Mouse (Mus musculus): ENCODE measurements around the gene Sgpp1. TPM values are rescaled to one million over a fixed set of nuclear protein-coding genes. Genes with fewer than 3 reads are reported as not detected.

Sgpp1 gene
- polyA plus RNA-seq, 1 experiment from 2014 or later: 8.0 TPM

GRCm38 (mm10) chr12:75681101-75681500 is 54.4 kb downstream of the Sgpp1 start:
- Histone ChIP-seq H3K36me3 (no peaks in the 10 kb centered on the region), H3K27me3 (no peaks in the 10 kb centered on the region), H3K9me3 (no peaks in the 10 kb centered on the region), H3K4me1 (replicated peaks) (no peaks in the 10 kb centered on the region), H3K27ac (replicated peaks) (no peak overlapping the region), H3K4me2 (no peak overlapping the region), H3K9ac (no peak overlapping the region), H3K4me3 (no peak overlapping the region)
- 85% methylated on average over 4 of the region's 4 CpGs for WGBS
- ATAC-seq (ENCODE audit: low read depth): no peak

- Histone ChIP-seq H3K4me1 (replicated peaks) (no peaks in the 10 kb centered on the region), H3K9me3 (no peaks in the 10 kb centered on the region), H3K9ac (no peak overlapping the region), H3K4me3 (no peak overlapping the region), H3K4me2 (no peak overlapping the region), H3K36me3 (no peaks in the 10 kb centered on the region), H3K27me3 (no peaks in the 10 kb centered on the region), H3K27ac (replicated peaks) (no peak overlapping the region)
- WGBS: 96% methylated on average over 4 of the region's 4 CpGs
- no peak for ATAC-seq (ENCODE audit: low read depth)
Measured at GRCm38 (mm10) chr12:75678393-75678792, 57.1 kb downstream of the Sgpp1 start.

GRCm38 (mm10) chr12:75672630-75673029 is 62.9 kb downstream of the Sgpp1 start:
- H3K27me3 ChIP-seq: no peaks in the 10 kb centered on the region
- no peak for ATAC-seq (ENCODE audit: low read depth)
- no peak overlapping the region for H3K27ac ChIP-seq (replicated peaks)
- no peak overlapping the region for H3K4me3 ChIP-seq
- no peaks in the 10 kb centered on the region for H3K36me3 ChIP-seq
- peaks cover 17% of the 10 kb centered on the region for H3K4me1 ChIP-seq (replicated peaks)
- WGBS: 91% methylated on average over 4 of the region's 4 CpGs
- H3K4me2 ChIP-seq: no peak overlapping the region
- no peak overlapping the region for H3K9ac ChIP-seq
- H3K9me3 ChIP-seq: no peaks in the 10 kb centered on the region

- H3K4me2 ChIP-seq: no peak overlapping the region
- H3K4me1 ChIP-seq (replicated peaks): peaks cover 17% of the 10 kb centered on the region
- H3K4me3 ChIP-seq: no peak overlapping the region
- H3K27ac ChIP-seq (replicated peaks): no peak overlapping the region
- H3K9me3 ChIP-seq: no peaks in the 10 kb centered on the region
- ATAC-seq (ENCODE audit: low read depth): no peak
- WGBS: 81% methylated on average over 3 of the region's 3 CpGs
- H3K36me3 ChIP-seq: no peaks in the 10 kb centered on the region
- H3K9ac ChIP-seq: no peak overlapping the region
- H3K27me3 ChIP-seq: no peaks in the 10 kb centered on the region
Measured at GRCm38 (mm10) chr12:75671759-75672315, 63.7 kb downstream of the Sgpp1 start.

- Histone ChIP-seq H3K4me2 (peak overlapping the region; percentile 74), H3K36me3 (no peaks in the 10 kb centered on the region), H3K27ac (replicated peaks) (no peak overlapping the region), H3K9ac (peak overlapping the region; percentile 62), H3K4me3 (peak overlapping the region; percentile 57), H3K9me3 (no peaks in the 10 kb centered on the region), H3K4me1 (replicated peaks) (peaks cover 17% of the 10 kb centered on the region), H3K27me3 (no peaks in the 10 kb centered on the region)
- WGBS: 87% methylated on average over 6 of the region's 6 CpGs
- ATAC-seq (ENCODE audit: low read depth): no peak
Measured at GRCm38 (mm10) chr12:75670611-75671010, 64.9 kb downstream of the Sgpp1 start.

- Histone ChIP-seq H3K4me1 (replicated peaks) (peaks cover 17% of the 10 kb centered on the region), H3K4me3 (peak within 1 kb of the TSS; percentile 63), H3K27ac (replicated peaks) (peak within 1 kb of the TSS; percentile 85), H3K9me3 (no peaks in the 10 kb centered on the region), H3K36me3 (no peaks in the 10 kb centered on the region), H3K27me3 (no peaks in the 10 kb centered on the region), H3K9ac (peak within 1 kb of the TSS; percentile 79), H3K4me2 (peak within 1 kb of the TSS; percentile 87)
- under 1% methylated on average over 55 of the region's 55 CpGs for WGBS
- ATAC-seq (ENCODE audit: low read depth): peak; percentile 99
Measured at GRCm38 (mm10) chr12:75669258-75670106, 66.0 kb downstream of the Sgpp1 start, which contains the start of gene Wdr89. Wdr89 (minus strand) TSS chr12:75669537.

- Histone ChIP-seq H3K9me3 (no peaks in the 10 kb centered on the region), H3K9ac (peak overlapping the region; percentile 79), H3K36me3 (no peaks in the 10 kb centered on the region), H3K27me3 (no peaks in the 10 kb centered on the region), H3K4me2 (peak overlapping the region; percentile 87), H3K27ac (replicated peaks) (peak overlapping the region; percentile 85), H3K4me3 (peak overlapping the region; percentile 63), H3K4me1 (replicated peaks) (peaks cover 21% of the 10 kb centered on the region)
- 2% methylated on average over 9 of the region's 9 CpGs for WGBS
- no peak for ATAC-seq (ENCODE audit: low read depth)
Measured at GRCm38 (mm10) chr12:75668916-75669257, 66.6 kb downstream of the Sgpp1 start.

GRCm38 (mm10) chr12:75668221-75668620 is 67.3 kb downstream of the Sgpp1 start:
- Histone ChIP-seq H3K9me3 (no peaks in the 10 kb centered on the region), H3K4me1 (replicated peaks) (peaks cover 21% of the 10 kb centered on the region), H3K4me3 (no peak overlapping the region), H3K27me3 (no peaks in the 10 kb centered on the region), H3K27ac (replicated peaks) (no peak overlapping the region), H3K9ac (no peak overlapping the region), H3K36me3 (no peaks in the 10 kb centered on the region), H3K4me2 (peak overlapping the region; percentile 87)
- ATAC-seq (ENCODE audit: low read depth): no peak
- 91% methylated on average over 2 of the region's 2 CpGs for WGBS

GRCm38 (mm10) chr12:75666939-75667338 is 68.6 kb downstream of the Sgpp1 start:
- Histone ChIP-seq H3K27ac (replicated peaks) (no peak overlapping the region), H3K9me3 (no peaks in the 10 kb centered on the region), H3K4me1 (replicated peaks) (peaks cover 21% of the 10 kb centered on the region), H3K4me2 (no peak overlapping the region), H3K9ac (no peak overlapping the region), H3K27me3 (no peaks in the 10 kb centered on the region), H3K36me3 (no peaks in the 10 kb centered on the region), H3K4me3 (no peak overlapping the region)
- no peak for ATAC-seq (ENCODE audit: low read depth)

- H3K4me1 ChIP-seq (replicated peaks): peaks cover 10% of the 10 kb centered on the region
- H3K36me3 ChIP-seq: no peaks in the 10 kb centered on the region
- H3K27ac ChIP-seq (replicated peaks): no peak overlapping the region
- H3K4me2 ChIP-seq: no peak overlapping the region
- no peak for ATAC-seq (ENCODE audit: low read depth)
- WGBS: 23% methylated on average over 6 of the region's 6 CpGs
- no peak overlapping the region for H3K4me3 ChIP-seq
- H3K27me3 ChIP-seq: no peaks in the 10 kb centered on the region
- H3K9ac ChIP-seq: no peak overlapping the region
- H3K9me3 ChIP-seq: no peaks in the 10 kb centered on the region
Measured at GRCm38 (mm10) chr12:75664516-75664810, 71.1 kb downstream of the Sgpp1 start.

Measured in neural tube, embryonic 13.5 days (tissue).